Mouse (Mus musculus) testis, adult 2 months (tissue): ENCODE data around the gene Zfp277. TPM values are rescaled to one million over a fixed set of nuclear protein-coding genes. Genes with fewer than 3 reads are reported as not detected.

Experiments used
- H3K27ac ChIP-seq: fragments of 200-500 bp; 2 replicates; pipeline ENCODE4 v1.5.1; 2012; ENCODE audit warnings: low read depth, low read length; ENCODE audit not compliant: control insufficient read depth, insufficient read depth
- H3K27me3 ChIP-seq: fragments of 200-500 bp; 2 replicates; pipeline ENCODE4 v1.6.1; 2012; ENCODE audit warnings: mild to moderate bottlenecking, low read length, moderate library complexity; ENCODE audit not compliant: control insufficient read depth, insufficient read depth
- H3K36me3 ChIP-seq: fragments of 200-500 bp; 2 replicates; pipeline ENCODE4 v1.6.1; 2012; ENCODE audit warnings: mild to moderate bottlenecking, low read length; ENCODE audit not compliant: control insufficient read depth, insufficient read depth
- H3K4me1 ChIP-seq: fragments of 200-500 bp; 2 replicates; pipeline ENCODE4 v1.6.1; 2012; ENCODE audit warnings: low read length; ENCODE audit not compliant: control insufficient read depth, insufficient read depth
- H3K4me3 ChIP-seq: fragments of 200-500 bp; 2 replicates; pipeline ENCODE4 v1.5.1; 2012; ENCODE audit warnings: low read depth, mild to moderate bottlenecking, low read length, moderate library complexity, mixed read lengths; ENCODE audit not compliant: control insufficient read depth
- CTCF ChIP-seq: fragments of 200-500 bp; IDR thresholded peaks from 2 replicates; pipeline ENCODE4 v1.5.1; 2012; ENCODE audit warnings: low read depth, mild to moderate bottlenecking, inconsistent platforms, low read length, moderate library complexity; ENCODE audit not compliant: control insufficient read depth, insufficient read depth, insufficient replicate concordance
- POLR2A ChIP-seq: fragments of 200-500 bp; IDR thresholded peaks from 2 replicates; pipeline ENCODE4 v1.6.1; 2012; ENCODE audit warnings: low read depth, mild to moderate bottlenecking, inconsistent platforms, low read length, moderate library complexity; ENCODE audit not compliant: control insufficient read depth
- polyA plus RNA-seq: library from polyadenylated mRNA; depleted of rRNA; stranded (reverse); fragments of >200 nt; gene quantifications from 2 replicates; pipeline ENCODE4 v1.2.3, GENCODE M21; 2012

Gene Zfp277
- polyA plus RNA-seq, 1 experiment, result 3.2 TPM

DNA sequence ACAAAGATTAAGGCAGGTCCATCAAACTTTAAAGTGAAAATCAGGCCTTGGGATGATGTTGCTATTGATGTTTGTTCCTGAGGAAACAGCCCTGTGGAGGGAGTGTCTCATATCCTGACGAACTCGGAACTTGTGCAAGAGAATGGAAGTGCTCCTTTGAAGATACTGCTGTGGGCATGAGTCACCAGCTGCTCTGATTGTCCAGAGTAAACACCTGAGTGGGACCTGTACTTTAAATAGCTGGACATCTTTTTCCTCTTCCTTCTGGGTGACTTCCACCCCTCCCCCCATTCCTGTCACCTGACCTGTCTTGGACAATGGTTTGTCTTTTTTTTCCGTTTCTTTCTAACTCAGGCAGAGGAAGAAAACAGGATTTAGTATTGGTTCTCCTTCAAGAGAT, 13.3 kb upstream of the Zfp277 start:
- no peaks in the 10 kb centered on the region for H3K4me1 ChIP-seq
- no peak overlapping the region for H3K27ac ChIP-seq
- TF ChIP-seq CTCF (no peak), POLR2A (no peak)
- no peaks in the 10 kb centered on the region for H3K27me3 ChIP-seq
- H3K36me3 ChIP-seq, result no peaks in the 10 kb centered on the region
- no peak overlapping the region for H3K4me3 ChIP-seq

DNA sequence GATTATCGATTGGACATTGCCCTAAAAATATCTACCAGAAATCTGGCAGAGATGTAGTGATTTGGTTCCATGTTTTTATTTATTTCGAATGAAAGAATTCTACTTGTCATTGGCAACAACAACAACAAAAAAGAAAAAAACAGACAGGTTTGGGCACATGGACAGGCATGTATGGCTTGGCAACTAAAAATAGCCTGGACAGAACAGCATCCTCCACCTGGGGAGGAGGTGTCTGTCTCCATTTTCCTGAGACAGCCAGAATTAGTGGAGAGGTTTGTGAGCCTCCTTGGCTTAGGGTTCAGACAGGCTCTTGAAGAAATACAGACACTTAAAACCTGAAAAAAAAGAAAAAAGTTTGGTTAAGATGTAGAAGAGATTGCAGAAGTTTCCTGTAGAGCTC, 10.8 kb upstream of the Zfp277 start:
- Histone ChIP-seq H3K27me3 (no peaks in the 10 kb centered on the region), H3K27ac (no peak overlapping the region), H3K36me3 (no peaks in the 10 kb centered on the region), H3K4me3 (no peak overlapping the region), H3K4me1 (no peaks in the 10 kb centered on the region)
- no peak for TF ChIP-seq POLR2A
- no peak for TF ChIP-seq CTCF

DNA sequence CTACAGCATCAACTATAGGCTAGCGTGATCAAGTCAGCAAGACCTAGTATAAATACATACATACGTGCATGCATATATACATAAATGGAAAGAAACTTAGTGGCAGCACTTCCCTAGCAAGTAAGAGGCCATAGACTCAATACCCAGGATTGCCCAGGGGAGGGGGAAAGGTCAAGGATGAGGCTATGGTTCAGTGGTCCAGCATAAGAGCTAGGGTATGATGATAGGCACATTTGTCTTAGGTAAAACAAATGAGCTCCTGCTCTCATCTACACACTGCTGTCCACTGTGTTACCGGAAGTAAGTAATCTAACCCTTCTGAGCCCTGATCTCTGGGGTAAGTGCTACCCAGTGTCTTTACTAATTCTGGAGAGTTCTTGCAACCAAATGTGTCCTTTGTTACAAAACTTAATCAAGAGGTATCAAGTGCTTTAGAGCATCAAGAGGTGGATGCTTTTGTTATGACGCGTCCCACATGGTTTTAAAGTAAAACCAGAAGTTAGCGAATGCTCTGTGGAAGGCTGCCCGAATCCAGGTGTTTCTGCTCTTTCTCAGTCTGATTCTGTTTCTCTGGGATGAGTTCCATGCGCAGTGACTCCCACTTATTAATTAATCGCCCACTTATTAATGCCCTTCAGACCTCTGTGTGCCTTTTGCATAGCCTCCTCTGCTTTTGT, 3.6 kb upstream of the Zfp277 start:
- TF ChIP-seq POLR2A, result no peak
- no peak for TF ChIP-seq CTCF
- no peak overlapping the region for H3K4me3 ChIP-seq

DNA sequence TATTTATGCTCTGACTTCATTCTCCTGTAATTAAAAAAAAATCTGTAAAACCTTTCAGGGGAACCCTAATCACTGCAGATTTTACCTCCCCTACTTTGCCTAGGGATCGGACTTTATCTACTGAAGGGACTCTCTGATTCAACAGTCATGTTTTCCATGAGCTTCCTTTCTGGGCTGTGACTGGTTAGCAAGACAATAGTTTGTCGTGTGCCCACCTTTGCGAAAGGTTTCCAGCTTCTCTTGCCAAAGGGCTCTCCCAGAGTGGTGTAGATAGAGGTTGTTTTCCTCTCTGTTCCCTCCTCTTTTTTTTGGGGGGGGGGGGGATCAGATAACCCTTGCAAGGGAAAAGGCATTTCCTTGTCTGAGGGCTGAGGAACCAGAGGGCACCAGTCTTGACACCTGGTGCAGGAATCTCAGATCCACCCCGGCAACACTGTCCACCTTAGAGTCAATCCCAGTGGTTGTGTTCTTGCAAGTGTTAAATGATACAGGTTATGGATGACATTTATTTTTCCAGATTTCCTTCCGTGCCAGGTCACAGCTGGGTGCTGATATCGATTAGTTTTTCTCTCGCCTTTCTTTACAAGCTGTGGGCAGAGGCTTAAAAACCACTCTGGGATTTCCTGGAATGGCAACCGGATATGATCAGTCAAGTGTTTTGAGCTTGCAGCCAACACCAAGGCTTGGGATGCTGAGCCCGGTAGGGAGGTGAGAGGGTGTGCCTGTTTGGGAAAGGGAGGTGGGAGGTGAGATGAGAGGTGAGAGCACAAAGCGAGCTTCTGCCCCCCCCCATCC, 2.1 kb upstream of the Zfp277 start:
- Histone ChIP-seq H3K27me3 (no peaks in the 10 kb centered on the region), H3K27ac (no peak overlapping the region), H3K4me1 (peaks cover 8% of the 10 kb centered on the region), H3K36me3 (no peaks in the 10 kb centered on the region), H3K4me3 (no peak overlapping the region)
- TF ChIP-seq POLR2A, result no peak
- TF ChIP-seq CTCF, result no peak

More for the DNA sequence above, 3.6 kb upstream of the Zfp277 start:
- H3K27ac ChIP-seq, result no peak overlapping the region
- H3K4me1 ChIP-seq, result peaks cover 8% of the 10 kb centered on the region
- no peaks in the 10 kb centered on the region for H3K27me3 ChIP-seq
- no peaks in the 10 kb centered on the region for H3K36me3 ChIP-seq

DNA sequence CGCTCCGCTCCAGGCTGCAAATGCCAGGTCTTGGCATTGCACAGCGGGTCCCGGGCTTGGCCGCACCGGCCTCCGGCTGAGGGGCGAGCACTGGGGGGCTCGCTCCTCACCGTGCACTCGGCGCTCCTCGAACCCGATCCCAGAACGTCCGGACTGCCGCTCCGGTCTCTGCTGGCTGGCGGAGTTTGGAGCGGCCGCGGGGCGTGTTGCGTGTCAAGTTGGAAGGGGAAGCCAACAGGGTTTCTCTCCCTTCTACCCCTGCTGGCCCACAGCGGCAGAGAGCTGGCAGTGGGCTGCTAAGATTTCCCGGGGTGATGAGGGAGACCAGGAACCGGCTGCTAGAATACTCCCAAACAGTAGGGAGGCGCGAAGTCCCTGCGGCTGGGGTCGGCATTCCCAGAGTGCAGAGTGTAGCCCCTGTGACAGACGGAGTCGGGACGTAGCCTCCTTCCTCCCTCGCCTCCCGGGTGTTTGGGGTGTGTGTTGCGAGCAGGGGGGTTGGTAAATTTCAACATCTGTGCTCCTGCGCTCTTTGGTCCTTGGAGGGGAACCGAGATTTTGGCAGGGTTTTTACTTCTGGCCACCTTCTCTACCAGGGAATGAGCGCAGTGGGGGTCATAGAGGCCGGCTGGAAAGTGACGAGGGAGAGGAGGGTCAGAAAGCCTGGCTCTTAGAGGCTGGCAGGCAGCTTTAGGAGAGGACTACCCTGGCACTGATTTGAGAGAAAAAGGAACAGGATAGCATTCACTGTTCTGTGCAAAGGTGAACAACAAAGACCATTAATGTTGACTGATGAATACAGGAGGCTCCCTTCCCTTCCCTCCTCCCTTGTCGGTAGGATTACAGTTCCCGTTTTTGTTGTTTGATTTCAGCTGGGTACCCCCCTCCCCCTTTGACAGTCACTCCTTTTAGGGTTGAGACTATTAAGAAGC, 1.0 kb upstream of the Zfp277 start:
- TF ChIP-seq POLR2A (0 out of 2 replicates have a peak, but pooled peaks have one; percentile 9), CTCF (no peak)
- Histone ChIP-seq H3K27ac (no peak overlapping the region), H3K36me3 (no peaks in the 10 kb centered on the region), H3K4me3 (peak overlapping the region; percentile 90), H3K4me1 (peaks cover 8% of the 10 kb centered on the region), H3K27me3 (no peaks in the 10 kb centered on the region)

DNA sequence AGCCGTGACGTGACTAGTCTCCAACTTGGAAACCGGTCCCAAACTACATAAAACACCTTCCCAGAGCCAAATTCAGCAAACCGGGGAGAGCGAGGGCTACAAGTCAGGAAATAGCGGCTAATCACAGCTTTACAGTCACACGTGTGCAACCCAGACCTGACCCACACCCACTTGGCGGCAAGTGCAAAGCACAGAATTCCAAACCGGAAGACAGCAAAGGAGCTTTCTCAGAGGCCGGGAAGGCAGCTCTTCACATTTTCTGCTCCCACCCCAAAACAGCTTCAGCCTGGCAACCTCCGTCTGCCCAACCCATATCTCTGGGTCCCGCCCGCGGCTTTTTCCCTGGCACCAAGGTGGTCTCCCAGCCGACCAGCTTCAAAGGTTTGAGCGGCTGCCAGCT, 496 bp downstream of the Zfp277 start:
- Histone ChIP-seq H3K27ac (no peak overlapping the region; the same call in 1 of the 2 replicates), H3K4me3 (peak overlapping the region; percentile 90), H3K36me3 (no peaks in the 10 kb centered on the region), H3K27me3 (no peaks in the 10 kb centered on the region), H3K4me1 (peaks cover 8% of the 10 kb centered on the region)
- TF ChIP-seq POLR2A (no peak), CTCF (no peak)
